Mouse (Mus musculus): ENCODE measurements at regions not wholly inside any gene's neighbourhood (a gene's known extent, or its start where the extent isn't known, plus 50 kb on each side); places are given as distances from the start of the nearest gene placed in this dataset.

DNA sequence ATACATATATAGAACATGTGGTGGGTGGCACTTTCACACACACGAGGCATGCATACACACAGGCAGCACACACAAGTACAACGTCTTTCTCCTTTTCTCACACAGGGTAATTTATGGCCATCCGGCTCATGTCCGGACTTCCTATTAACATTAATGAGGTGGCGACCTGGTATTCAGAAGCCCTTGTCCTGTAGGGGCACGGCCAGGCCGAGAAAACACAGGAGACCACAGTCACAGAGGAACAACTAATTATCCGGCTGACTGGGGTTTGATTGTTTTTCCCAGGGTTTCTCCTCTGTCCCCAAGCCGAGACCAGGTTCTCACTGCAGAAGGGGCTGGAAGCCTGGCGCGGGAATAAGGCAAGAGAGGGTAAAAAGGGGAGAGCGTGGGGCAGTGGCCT is 95.6 kb downstream of the Vegfa start:
- no peak for TF ChIP-seq CTCF (IDR thresholded peaks at IDR 0.05; ENCODE audit: borderline replicate concordance, control insufficient read depth, extremely low read depth, insufficient read depth, low read length, poor library complexity)
- no peak for TF ChIP-seq POLR2A (IDR thresholded peaks at IDR 0.05; ENCODE audit: control insufficient read depth, extremely low read depth, insufficient read depth, low read length, poor library complexity)
